Comparison of ENCODE assay signal across 8 mouse cellular contexts in the genomic region with DNA sequence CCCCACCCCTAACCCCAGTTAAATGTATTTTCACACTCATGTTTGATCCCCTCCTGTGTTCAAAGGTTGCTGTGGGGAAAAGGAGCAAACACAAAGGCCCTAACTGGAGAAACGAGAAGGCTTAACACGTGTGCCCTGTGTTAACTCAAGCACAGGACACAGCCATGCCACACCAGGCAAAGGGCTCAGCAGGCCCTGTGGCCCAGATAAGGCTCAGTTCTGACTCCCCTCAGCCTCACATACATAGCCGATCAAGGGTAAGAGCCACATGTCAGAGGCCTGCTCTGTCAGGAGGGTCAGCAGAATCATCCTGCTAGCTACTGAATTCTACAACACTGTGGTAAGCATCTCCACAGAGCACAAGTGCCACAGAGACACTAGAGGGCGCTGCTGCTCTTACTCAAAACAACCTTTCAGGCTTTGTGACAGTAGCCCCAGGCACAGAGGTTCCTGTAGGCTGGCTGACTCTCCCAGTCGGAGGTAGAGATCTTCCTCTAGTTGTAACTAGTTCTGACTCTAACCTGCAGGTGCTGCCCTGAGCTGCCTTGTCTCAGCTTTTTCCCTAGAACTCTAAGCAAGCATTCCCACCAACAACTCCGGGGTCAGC. TPM values are rescaled to one million over a fixed set of nuclear protein-coding genes. Genes with fewer than 3 reads are reported as not detected.
DNase-seq lines count a peak whose midpoint lies in the region; ATAC-seq and TF ChIP-seq lines count a peak whose summit lies in the region.

No protein-coding gene starts in this region.

- peaks cover 34% of the 10 kb centered on the region for H3K36me3 ChIP-seq in forebrain, postnatal 0 days (ENCODE audit: insufficient read depth)
- peaks cover 8% of the 10 kb centered on the region; the same call in 1 of the 2 replicates for H3K36me3 ChIP-seq in hindbrain, embryonic 10.5 days
- no peaks in the 10 kb centered on the region for H3K36me3 ChIP-seq in lung, embryonic 16.5 days (ENCODE audit: control insufficient read depth, insufficient read depth, low read length)

- H3K27me3 ChIP-seq in forebrain, postnatal 0 days (ENCODE audit: insufficient read depth, low read length) = no peaks in the 10 kb centered on the region
- H3K27me3 ChIP-seq in hindbrain, embryonic 10.5 days (ENCODE audit: insufficient read depth, poor library complexity, severe bottlenecking) = peaks cover 25% of the 10 kb centered on the region
- no peaks in the 10 kb centered on the region for H3K27me3 ChIP-seq in lung, embryonic 16.5 days (ENCODE audit: control insufficient read depth, insufficient read depth, low read depth, low read length)

- H3K4me3 ChIP-seq in forebrain, postnatal 0 days (ENCODE audit: low read depth, low read length) = no peak overlapping the region
- no peak overlapping the region for H3K4me3 ChIP-seq in hindbrain, embryonic 10.5 days
- H3K4me3 ChIP-seq in lung, embryonic 16.5 days (ENCODE audit: low read length) = no peak overlapping the region

- peak; percentile 94 for ATAC-seq in forebrain, postnatal 0 days
- peak; percentile 79 for ATAC-seq in lung, embryonic 16.5 days (ENCODE audit: low read depth)

- no peak overlapping the region for H3K27ac ChIP-seq in forebrain, postnatal 0 days (ENCODE audit: low read depth, low read length)
- H3K27ac ChIP-seq in hindbrain, embryonic 10.5 days = no peak overlapping the region
- H3K27ac ChIP-seq in lung, embryonic 16.5 days (ENCODE audit: low read length) = no peak overlapping the region

- 42% methylated on average over 6 of the region's 6 CpGs for WGBS in forebrain, postnatal 0 days
- 39% methylated on average over 6 of the region's 6 CpGs for WGBS in hindbrain, embryonic 10.5 days
- WGBS in lung, embryonic 16.5 days = 38% methylated on average over 6 of the region's 6 CpGs

- no peak overlapping the region for H3K4me2 ChIP-seq in forebrain, postnatal 0 days (ENCODE audit: low read depth)
- no peak overlapping the region for H3K4me2 ChIP-seq in lung, embryonic 16.5 days (ENCODE audit: low read depth, low read length)

- no peaks in the 10 kb centered on the region for H3K9me3 ChIP-seq in forebrain, postnatal 0 days (ENCODE audit: low read length)
- no peaks in the 10 kb centered on the region for H3K9me3 ChIP-seq in hindbrain, embryonic 10.5 days
- no peaks in the 10 kb centered on the region for H3K9me3 ChIP-seq in lung, embryonic 16.5 days (ENCODE audit: control insufficient read depth, low read length)

- H3K4me1 ChIP-seq in forebrain, postnatal 0 days (ENCODE audit: insufficient read depth) = no peaks in the 10 kb centered on the region
- H3K4me1 ChIP-seq in hindbrain, embryonic 10.5 days (replicated peaks) = no peaks in the 10 kb centered on the region
- no peaks in the 10 kb centered on the region for H3K4me1 ChIP-seq in lung, embryonic 16.5 days (replicated peaks; ENCODE audit: control insufficient read depth, insufficient read depth, low read length)

- TF ChIP-seq CTCF in forebrain, postnatal 0 days (IDR thresholded peaks at IDR 0.05; ENCODE audit: low read depth) = peak; percentile 93

- H3K9ac ChIP-seq in forebrain, postnatal 0 days = no peak overlapping the region
- H3K9ac ChIP-seq in lung, embryonic 16.5 days (ENCODE audit: low read length) = no peak overlapping the region

- DNase-seq in MEL-GATA-1-ER (ENCODE audit: extremely low read depth, low read depth) = peak; percentile 75
- peak; percentile 86 to 91 for DNase-seq in cerebellum, adult 18-20 months
- peak; percentile 92 for DNase-seq in forebrain, postnatal 0 days
- DNase-seq in hindbrain, embryonic 10.5 days (ENCODE audit: low spot score) = peak; percentile 86
- DNase-seq in layer of hippocampus, adult 8-10 months (ENCODE audit: low spot score in 2 of 2) = peak; percentile 76 to 90
- DNase-seq in ovary, postnatal 36 days (ENCODE audit: low spot score) = peak; percentile 73
- peak; percentile 63 to 86 for DNase-seq in thymus, postnatal 10 days (ENCODE audit: low spot score in 2 of 2)

RNA-seq across cellular contexts. Expression of a gene that starts 12.9 kb away (rescaled TPM):
- total RNA-seq in forebrain, postnatal 0 days (2014; rRNA removed) = 49.9 and 55.6 TPM in 2 replicates
- 39.1 and 49.1 TPM in 2 replicates for polyA plus RNA-seq in forebrain, postnatal 0 days (2015; fragmentation: Nextera tagmentation; extraction: Ambion mirVana)
- polyA plus RNA-seq in hindbrain, embryonic 10.5 days (2016; fragmentation: Nextera tagmentation; extraction: Ambion mirVana) = 8.0 and 9.4 TPM in 2 replicates
- 100 to 1,000 TPM; 176 to 205 (median 188) TPM for total RNA-seq in layer of hippocampus, adult 8-10 months (2022)
- polyA plus RNA-seq in lung, embryonic 16.5 days (2015; fragmentation: Nextera tagmentation; extraction: Ambion mirVana) = 7.0 and 7.8 TPM in 2 replicates

RNA-seq across cellular contexts. Expression of a gene that starts 28.3 kb away (rescaled TPM):
- total RNA-seq in forebrain, postnatal 0 days (2014; rRNA removed) = 31.8 and 41.2 TPM in 2 replicates
- 17.2 and 19.8 TPM in 2 replicates for polyA plus RNA-seq in forebrain, postnatal 0 days (2015; fragmentation: Nextera tagmentation; extraction: Ambion mirVana)
- 3.9 and 5.8 TPM in 2 replicates for polyA plus RNA-seq in hindbrain, embryonic 10.5 days (2016; fragmentation: Nextera tagmentation; extraction: Ambion mirVana)
- total RNA-seq in layer of hippocampus, adult 8-10 months (2022) = 10 to 100 TPM; 62.8 to 68.1 (median 65.7) TPM
- polyA plus RNA-seq in lung, embryonic 16.5 days (2015; fragmentation: Nextera tagmentation; extraction: Ambion mirVana) = 12.0 and 12.2 TPM in 2 replicates
